Mouse (Mus musculus): Measurements from ENCODE around the gene Ccnt2. TPM values are rescaled to one million over a fixed set of nuclear protein-coding genes. Genes with fewer than 3 reads are reported as not detected.

Gene Ccnt2
- total and polyA plus RNA-seq, 3 experiments = 18.1 to 30.8 (median 27.4) TPM

GRCm38 (mm10) chr1:127796341-127796740 lies 22.4 kb downstream of the Ccnt2 start:
- no peak for DNase-seq (ENCODE audit: extremely low read depth)
- dilution Hi-C loops (cut with MboI; ENCODE audit: extremely low pct_ligation_motif_present, extremely low pct_unique_long_range_greater_than_20kb, low sequenced_read_pairs) (no loop called here), in situ Hi-C loops (cut with MboI; ENCODE audit: low pct_ligation_motif_present, low pct_unique_long_range_greater_than_20kb, low sequenced_read_pairs) (no loop called here)
- Histone ChIP-seq H3K4me2 (ENCODE audit: insufficient read depth, low read depth, poor library complexity, severe bottlenecking) (no peak overlapping the region), H3K27ac (ENCODE audit: insufficient read depth, low read depth) (no peak overlapping the region; the same call in 1 of the 2 replicates), H3K9me3 (replicated peaks; ENCODE audit: low read length) (no peaks in the 10 kb centered on the region), H3K4me1 (ENCODE audit: control insufficient read depth in 1 of 2, insufficient read depth in 2 of 2) (peaks cover 11 to 40% of the 10 kb centered on the region in 2 experiments), H3K36me3 (replicated peaks in 1 of 2; ENCODE audit: control insufficient read depth in 1 of 2, insufficient read depth in 1 of 2, low read length in 1 of 2) (peaks cover 26 to 69% of the 10 kb centered on the region in 2 experiments), H3K9ac (ENCODE audit: insufficient read depth, low read depth) (no peak overlapping the region), H3K4me3 (replicated peaks in 1 of 3; ENCODE audit: low read depth in 2 of 3, low read length in 2 of 3, poor library complexity in 1 of 3) (no peak overlapping the region), H3K79me2 (replicated peaks; ENCODE audit: control insufficient read depth, extremely low read depth, insufficient read depth, poor library complexity, severe bottlenecking) (peaks cover 36% of the 10 kb centered on the region), H3K27me3 (replicated peaks) (no peaks in the 10 kb centered on the region)
- TF ChIP-seq TBP (conservative IDR thresholded peaks at IDR 0.05; ENCODE audit: low read depth, low read length) = no peak
- no peak for TF ChIP-seq TCF12 (IDR thresholded peaks at IDR 0.05; ENCODE audit: low read depth, low read length)
- TF ChIP-seq ZMIZ1 (IDR thresholded peaks at IDR 0.05; ENCODE audit: low read depth, low read length) = no peak
- no peak for TF ChIP-seq MAX (IDR thresholded peaks at IDR 0.05; ENCODE audit: low read length)
- no peak for TF ChIP-seq RAD21 (IDR thresholded peaks at IDR 0.05; ENCODE audit: low read depth, low read length)
- no peak for TF ChIP-seq NRF1 (IDR thresholded peaks at IDR 0.05; ENCODE audit: low read depth, low read length)
- no peak for TF ChIP-seq ZC3H11A (IDR thresholded peaks at IDR 0.05; ENCODE audit: low read depth, low read length)
- no peak for TF ChIP-seq CHD1 (IDR thresholded peaks at IDR 0.05; ENCODE audit: low read depth, low read length)
- TF ChIP-seq KAT2A (IDR thresholded peaks at IDR 0.05; ENCODE audit: insufficient replicate concordance, low read length) = no peak
- no peak for TF ChIP-seq MXI1 (IDR thresholded peaks at IDR 0.05; ENCODE audit: low read depth, low read length)
- TF ChIP-seq RCOR1 (conservative IDR thresholded peaks at IDR 0.05; ENCODE audit: low read depth, low read length) = no peak
- TF ChIP-seq NELFE (IDR thresholded peaks at IDR 0.05; ENCODE audit: low read depth, low read length) = no peak
- no peak for TF ChIP-seq MAFK (IDR thresholded peaks at IDR 0.05; ENCODE audit: insufficient replicate concordance, low read length)

- Histone ChIP-seq H3K4me1 (ENCODE audit: control insufficient read depth in 1 of 2, insufficient read depth in 2 of 2) (peaks cover 11 to 44% of the 10 kb centered on the region in 2 experiments), H3K27me3 (replicated peaks) (no peaks in the 10 kb centered on the region), H3K4me2 (ENCODE audit: insufficient read depth, low read depth, poor library complexity, severe bottlenecking) (no peak overlapping the region), H3K9me3 (replicated peaks; ENCODE audit: low read length) (no peaks in the 10 kb centered on the region), H3K4me3 (replicated peaks in 1 of 3; ENCODE audit: low read depth in 2 of 3, low read length in 2 of 3, poor library complexity in 1 of 3) (no peak overlapping the region), H3K27ac (ENCODE audit: insufficient read depth, low read depth) (no peak overlapping the region; the same call in 1 of the 2 replicates), H3K9ac (ENCODE audit: insufficient read depth, low read depth) (no peak overlapping the region), H3K79me2 (replicated peaks; ENCODE audit: control insufficient read depth, extremely low read depth, insufficient read depth, poor library complexity, severe bottlenecking) (peaks cover 32% of the 10 kb centered on the region), H3K36me3 (replicated peaks in 1 of 2; ENCODE audit: control insufficient read depth in 1 of 2, insufficient read depth in 1 of 2, low read length in 1 of 2) (peaks cover 26 to 68% of the 10 kb centered on the region in 2 experiments)
- TF ChIP-seq RCOR1 (conservative IDR thresholded peaks at IDR 0.05; ENCODE audit: low read depth, low read length) (no peak), NRF1 (IDR thresholded peaks at IDR 0.05; ENCODE audit: low read depth, low read length) (no peak), ETS1 (conservative IDR thresholded peaks at IDR 0.05; ENCODE audit: low read depth, low read length) (no peak), RAD21 (IDR thresholded peaks at IDR 0.05; ENCODE audit: low read depth, low read length) (no peak), USF2 (conservative IDR thresholded peaks at IDR 0.05; ENCODE audit: low read depth, low read length) (no peak), ZMIZ1 (IDR thresholded peaks at IDR 0.05; ENCODE audit: low read depth, low read length) (no peak), TCF12 (IDR thresholded peaks at IDR 0.05; ENCODE audit: low read depth, low read length) (no peak), CHD2 (IDR thresholded peaks at IDR 0.05; ENCODE audit: low read length) (no peak), SMC3 (IDR thresholded peaks at IDR 0.05; ENCODE audit: low read depth, low read length) (no peak), ZNF384 (IDR thresholded peaks at IDR 0.05; ENCODE audit: low read depth, low read length) (no peak)
- in situ Hi-C loops (cut with MboI; ENCODE audit: low pct_ligation_motif_present, low pct_unique_long_range_greater_than_20kb, low sequenced_read_pairs) = no loop called here
- dilution Hi-C loops (cut with MboI; ENCODE audit: extremely low pct_ligation_motif_present, extremely low pct_unique_long_range_greater_than_20kb, low sequenced_read_pairs) = no loop called here
- no peak for DNase-seq (ENCODE audit: extremely low read depth)
These were observed 22.8 kb downstream of the Ccnt2 start for GRCm38 (mm10) chr1:127796752-127797151.

All from CH12.LX (cell line).